In the genomic region with DNA sequence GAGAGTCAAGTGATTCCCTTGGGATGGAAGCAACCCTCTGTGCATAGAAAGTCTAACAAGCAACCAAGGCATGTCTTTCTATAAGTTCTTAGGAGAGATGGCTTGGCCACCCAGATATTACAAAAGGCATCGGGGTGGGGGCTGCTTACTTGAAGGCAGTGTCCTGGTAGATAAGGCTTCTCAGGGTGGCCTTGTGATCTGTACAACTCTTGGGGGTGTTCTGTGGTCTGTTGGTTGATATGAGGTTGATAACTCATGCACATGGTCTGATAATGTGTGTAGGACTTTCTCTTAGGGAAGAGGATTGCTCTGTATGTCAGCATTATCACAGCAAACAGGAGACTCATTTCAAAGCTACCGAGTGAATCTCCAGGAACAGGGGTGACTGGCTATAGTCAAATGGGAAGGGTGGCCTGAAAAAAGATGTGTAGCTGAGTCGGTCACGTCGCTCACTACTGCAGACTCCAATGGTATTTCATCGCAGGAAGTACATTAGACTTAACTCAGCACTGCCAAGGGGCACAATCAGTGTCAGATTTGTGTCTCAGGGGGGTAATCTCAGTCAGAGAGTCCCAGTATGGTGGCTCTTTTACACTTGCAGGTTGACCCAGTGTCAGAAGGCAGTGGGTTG, we compare ENCODE assay signal across 27 mouse cellular contexts. TPM values are rescaled to one million over a fixed set of nuclear protein-coding genes. Genes with fewer than 3 reads are reported as not detected.
DNase-seq lines count a peak whose midpoint lies in the region; ATAC-seq lines count a peak whose summit lies in the region.
"Had no signal": no experiment of that assay in that cellular context is flagged by ENCODE, and none has a peak within 500 bp of the region (broad histone marks: within the 10 kb centered on the region; RNA-seq: fewer than 3 reads in every experiment).

No protein-coding gene starts in this region.

- ATAC-seq in liver, embryonic 13.5 days (ENCODE audit: low read depth): peak; percentile 68
- ATAC-seq in megakaryocyte progenitor cell, adult 5-6 weeks (replicated peaks; ENCODE audit: poor library complexity): peak; percentile 33
- ATAC-seq in frontal cortex, adult (ENCODE audit: low TSS enrichment): no peak
- ATAC-seq: activated CD4-positive, CD25-positive, alpha-beta regulatory T cell, adult 4 months; forebrain, embryonic 16.5 days; intestine, embryonic 16.5 days; midbrain, embryonic 13.5 days had no signal

- H3K27me3 ChIP-seq in liver, embryonic 13.5 days: peaks cover 30% of the 10 kb centered on the region

- DNase-seq in cerebellum, adult 8-10 months: peak; percentile 17
- DNase-seq in cerebellum, adult 9-11 months: no peak
- peak; percentile 68 for DNase-seq in c-Kit-positive CD71-positive TER-119-negative erythroid progenitor cells, embryonic 14.5 days (ENCODE audit: low read depth)
- peak; percentile 58 for DNase-seq in liver, embryonic 13.5 days
- DNase-seq in right cerebral cortex, adult 2 months (ENCODE audit: low spot score in 2 of 2): no peak
- no peak for DNase-seq in urinary bladder, adult 2 months (ENCODE audit: low spot score)
- DNase-seq: adrenal gland, adult 2 months; adrenal gland, postnatal 36 days; cerebellum, postnatal 36 days; gastrocnemius, postnatal 10 days; kidney, adult 8-10 months; kidney, postnatal 4 days; left cerebral cortex, postnatal 4 days; lung, embryonic 14.5 days; lung, postnatal 14 days; right cerebral cortex, postnatal 14 days had no signal

- H3K36me3 ChIP-seq in liver, embryonic 13.5 days: no peaks in the 10 kb centered on the region
- H3K36me3 ChIP-seq: embryonic facial prominence, embryonic 12.5 days; forebrain, embryonic 10.5 days; hindbrain, embryonic 12.5 days; midbrain, embryonic 13.5 days; neural tube, embryonic 13.5 days had no signal

- no peak overlapping the region; the same call in 1 of the 2 replicates for H3K27ac ChIP-seq in liver, embryonic 13.5 days
- H3K27ac ChIP-seq: embryonic facial prominence, embryonic 12.5 days; forebrain, embryonic 10.5 days; hindbrain, embryonic 12.5 days; kidney, postnatal 0 days; midbrain, embryonic 13.5 days; neural tube, embryonic 13.5 days had no signal

- no peak overlapping the region for H3K4me3 ChIP-seq in liver, embryonic 13.5 days (replicated peaks)
- H3K4me3 ChIP-seq: embryonic facial prominence, embryonic 12.5 days; forebrain, embryonic 10.5 days; hindbrain, embryonic 12.5 days; midbrain, embryonic 13.5 days; neural tube, embryonic 13.5 days had no signal

- H3K9ac ChIP-seq in liver, embryonic 13.5 days: no peak overlapping the region
- H3K9ac ChIP-seq: embryonic facial prominence, embryonic 12.5 days; hindbrain, embryonic 12.5 days; lung, embryonic 14.5 days; midbrain, embryonic 13.5 days; neural tube, embryonic 13.5 days had no signal

- peak overlapping the region; percentile 32 for H3K4me2 ChIP-seq in liver, embryonic 13.5 days
- H3K4me2 ChIP-seq: embryonic facial prominence, embryonic 12.5 days; hindbrain, embryonic 12.5 days; lung, embryonic 14.5 days; midbrain, embryonic 13.5 days; neural tube, embryonic 13.5 days had no signal

- H3K9me3 ChIP-seq in liver, embryonic 13.5 days (replicated peaks): no peaks in the 10 kb centered on the region
- H3K9me3 ChIP-seq: embryonic facial prominence, embryonic 12.5 days; forebrain, embryonic 10.5 days; hindbrain, embryonic 12.5 days; midbrain, embryonic 13.5 days; neural tube, embryonic 13.5 days had no signal

- peaks cover 57% of the 10 kb centered on the region for H3K4me1 ChIP-seq in liver, embryonic 13.5 days (replicated peaks)
- H3K4me1 ChIP-seq: embryonic facial prominence, embryonic 12.5 days; hindbrain, embryonic 12.5 days had no signal

- WGBS in liver, embryonic 13.5 days (ENCODE audit: insufficient replicate concordance): 22% methylated on average over 6 of the region's 6 CpGs

RNA-seq across cellular contexts. Expression of a gene that starts 4.5 kb away (rescaled TPM):
- polyA plus RNA-seq in liver, embryonic 13.5 days (2015; fragmentation: Nextera tagmentation; extraction: Ambion mirVana): 56.7 and 61.3 TPM in 2 replicates
- total RNA-seq in megakaryocyte progenitor cell, adult 5-6 weeks (2015): 1.3 and 2.6 TPM in 2 replicates
- total RNA-seq in megakaryocyte progenitor cell, adult 5-6 weeks (2017): 3.0 and 4.7 TPM in 2 replicates
- 170 and 177 TPM in 2 replicates for polyA plus RNA-seq in urinary bladder, adult 2 months (2012; rRNA removed)

Comparison
In these comparisons a context has a peak if more than half of its experiments do, and no peak if none do; other contexts are left out.
1. DNase-seq: peak in cerebellum, adult 8-10 months (single experiment), c-Kit-positive CD71-positive TER-119-negative erythroid progenitor cells, embryonic 14.5 days (single experiment) and liver, embryonic 13.5 days (single experiment); none in cerebellum, adult 9-11 months (single experiment), right cerebral cortex, adult 2 months (0 of 2) and urinary bladder, adult 2 months (single experiment).